Mouse (Mus musculus) mouse trophoblast stem cell (cell line): ENCODE data around the gene Rasgrp4.

Source experiments
- in situ Hi-C, 2 experiments: fragments of 300-500 bp; cut with MseI, MboI; formaldehyde crosslinking; loops; 2 replicates in 1 of 2; 3 replicates in 1 of 2; pipeline ENCODE4 v1.15.1; 2025

Gene Rasgrp4

GRCm38 (mm10) chr7:29146625-29147367, 12.1 kb downstream of the Rasgrp4 start:
- in situ Hi-C loops: no loop called here

DNA sequence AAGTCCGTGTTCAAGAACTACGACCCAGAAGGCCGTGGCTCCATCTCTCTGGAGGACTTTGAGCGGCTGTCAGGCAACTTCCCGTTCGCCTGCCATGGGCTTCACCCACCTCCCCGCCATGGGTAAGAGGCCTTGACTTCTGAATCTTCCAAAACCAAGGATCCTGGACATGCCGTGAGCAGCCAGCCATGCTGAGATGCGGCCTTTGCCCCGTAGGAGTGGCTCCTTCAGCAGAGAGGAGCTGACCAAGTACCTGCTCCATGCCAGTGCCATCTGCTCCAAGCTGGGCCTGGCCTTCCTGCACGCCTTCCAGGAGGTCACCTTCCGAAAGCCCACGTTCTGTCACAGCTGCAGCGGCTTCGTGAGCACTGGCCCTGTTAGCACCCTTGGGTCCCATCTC, 14.1 kb downstream of the Rasgrp4 start:
- in situ Hi-C loops: no loop called here

DNA sequence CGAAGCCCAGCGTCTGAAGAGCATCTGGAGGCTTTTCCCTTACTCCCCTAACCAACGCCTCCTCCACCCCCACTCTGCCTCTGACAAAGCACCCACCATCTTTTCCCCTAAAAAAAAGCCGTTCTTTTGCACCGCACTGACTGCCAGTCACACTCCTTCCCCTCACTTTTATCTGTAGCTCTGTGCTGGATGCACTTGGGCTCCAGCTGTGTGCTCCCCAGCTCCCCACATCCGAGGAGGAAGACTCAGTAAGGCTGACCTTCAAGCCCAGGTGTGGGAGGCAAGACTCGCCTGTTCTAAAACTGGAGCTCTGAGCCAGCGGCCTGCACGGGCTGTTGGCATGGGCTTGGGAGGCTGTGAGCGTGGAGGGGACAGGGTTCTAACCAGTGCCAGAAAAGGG, 16.8 kb downstream of the Rasgrp4 start:
- in situ Hi-C loops: no loop called here

DNA sequence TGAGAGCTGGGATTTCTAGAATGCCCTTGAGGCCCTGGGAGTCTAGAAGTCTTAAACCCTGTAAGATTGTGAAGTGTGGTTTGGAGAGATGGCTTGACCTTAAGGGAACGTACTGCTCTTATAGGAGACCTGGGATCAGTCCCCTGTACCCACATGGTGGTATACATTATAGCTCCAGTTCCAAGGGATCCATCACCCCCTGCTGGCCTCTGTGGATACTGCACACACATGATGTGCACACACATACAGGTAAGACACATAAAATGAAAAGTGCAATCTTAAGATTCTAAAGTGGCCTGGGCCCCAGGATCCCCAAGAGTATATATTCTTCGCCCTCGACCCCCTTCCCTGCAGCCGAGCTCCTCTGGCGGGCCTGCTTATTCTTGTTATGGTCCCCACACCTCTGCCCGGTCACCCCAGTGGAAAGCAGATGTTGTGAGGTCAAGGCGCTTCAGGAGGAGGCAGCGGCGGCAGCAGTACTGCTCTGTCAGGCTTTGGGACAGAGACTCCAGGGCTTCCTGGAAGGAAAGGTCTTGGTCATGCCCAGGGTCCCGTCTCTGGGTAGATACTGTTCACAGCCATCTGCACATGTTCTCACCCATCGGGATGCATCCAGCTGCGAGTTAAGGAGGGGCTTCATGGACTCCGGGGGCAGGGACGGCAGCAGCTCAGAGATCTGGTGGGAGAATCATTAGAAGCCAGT, 19.5 kb downstream of the Rasgrp4 start:
- in situ Hi-C loops: no loop called here

DNA sequence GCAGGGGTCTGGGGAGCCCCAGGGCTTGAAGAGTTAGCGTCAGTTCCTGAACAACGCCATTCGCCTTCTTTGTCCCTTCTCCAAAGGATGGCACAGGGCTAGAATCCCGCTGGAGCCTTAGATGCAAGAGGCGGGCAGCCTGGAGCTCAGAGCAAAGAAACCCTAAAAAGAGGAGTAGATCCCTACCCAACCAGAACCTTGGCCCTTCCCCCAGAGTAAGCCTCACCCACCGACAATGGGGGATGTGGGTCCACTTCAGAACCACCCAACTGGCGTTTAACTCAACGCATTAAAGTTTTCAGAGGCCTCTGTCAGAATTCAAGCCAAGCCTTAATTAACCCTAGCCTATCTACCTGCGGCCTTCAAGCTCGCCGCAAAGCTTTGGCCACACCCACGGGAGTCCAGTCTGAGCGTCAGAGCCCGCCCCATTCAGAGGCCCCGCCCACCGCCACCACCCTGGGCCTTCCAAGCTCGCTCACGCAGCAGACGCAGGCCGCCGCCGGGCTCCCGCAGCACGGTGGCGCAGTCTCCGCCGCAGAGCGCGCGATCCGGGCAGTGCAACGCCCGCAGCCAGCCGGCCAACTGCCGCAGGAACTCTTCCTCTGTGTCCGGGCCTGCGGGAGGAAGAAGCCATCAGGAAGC, 20.7 kb downstream of the Rasgrp4 start:
- in situ Hi-C loops: no loop called here

DNA sequence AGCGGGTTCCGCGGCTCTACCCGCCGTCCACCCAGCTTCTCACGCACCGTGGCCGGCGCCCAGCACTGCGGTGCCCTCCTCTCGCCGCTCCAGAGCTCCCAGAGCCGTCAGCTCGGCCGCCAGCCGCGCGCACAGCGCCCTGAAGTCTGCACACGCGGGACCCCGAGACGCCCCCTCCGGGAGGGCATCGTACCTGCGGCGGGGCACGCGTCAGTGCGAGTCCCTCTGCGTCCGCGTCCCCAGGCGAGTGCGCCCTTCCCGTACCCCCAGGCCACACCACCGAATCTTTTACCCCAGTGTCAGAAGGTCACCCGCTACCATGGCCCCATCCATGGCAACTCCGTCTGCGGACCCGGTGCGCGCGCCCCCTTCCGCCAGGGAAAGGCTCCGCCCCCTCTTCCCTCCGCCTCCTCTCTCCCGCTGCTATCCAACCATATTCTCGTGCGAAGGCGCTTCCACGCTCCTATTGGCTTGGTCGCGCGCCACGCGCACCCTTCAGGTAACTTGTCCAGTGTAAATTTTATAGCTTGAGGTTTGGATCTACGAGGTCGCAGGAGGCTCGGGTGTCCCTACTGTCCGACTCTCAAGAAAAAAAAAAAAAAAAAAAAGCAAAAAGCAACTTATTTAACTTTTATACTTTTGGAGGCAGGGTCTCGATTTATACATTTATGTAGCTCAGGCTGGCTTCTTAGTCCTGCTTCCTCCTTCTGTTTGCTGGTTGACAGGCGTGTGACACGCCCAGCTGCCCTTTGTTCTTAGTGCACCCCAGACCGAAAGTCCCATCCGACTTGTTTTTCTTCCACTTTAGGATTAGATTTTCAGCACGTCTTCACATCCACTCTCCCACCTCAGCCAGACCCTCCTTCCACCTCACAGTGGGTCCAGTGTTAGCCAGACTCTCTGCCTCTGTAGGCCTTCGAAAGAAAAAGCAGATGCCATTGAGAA, 21.5 kb downstream of the Rasgrp4 start, which contains the start of gene Fam98c:
Gene Fam98c, minus strand, starts transcription at position 397 of the 945 bp plus-strand sequence.
- in situ Hi-C loops: no loop called here

DNA sequence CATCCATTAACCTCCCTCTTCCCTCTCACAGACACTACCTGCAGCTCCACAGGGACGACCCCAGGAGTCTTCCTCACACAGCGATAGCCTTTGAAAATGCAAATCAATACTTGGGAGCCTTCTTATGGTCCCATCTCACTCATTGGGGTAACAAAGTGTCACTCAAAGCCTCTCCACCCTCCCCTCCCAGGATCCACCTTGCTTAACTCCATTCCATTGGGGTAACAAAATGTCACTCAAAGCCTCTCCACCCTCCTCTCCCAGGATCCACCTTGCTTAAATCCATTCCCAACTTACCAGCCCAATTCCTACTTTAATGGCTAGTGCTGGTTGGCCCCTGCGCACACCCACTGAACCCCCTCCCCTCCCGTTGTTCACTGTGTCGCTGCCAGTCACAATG, 23.6 kb downstream of the Rasgrp4 start:
- in situ Hi-C loops: no loop called here

GRCm38 (mm10) chr7:29162294-29162693, 27.6 kb downstream of the Rasgrp4 start:
- in situ Hi-C loops: no loop called here

DNA sequence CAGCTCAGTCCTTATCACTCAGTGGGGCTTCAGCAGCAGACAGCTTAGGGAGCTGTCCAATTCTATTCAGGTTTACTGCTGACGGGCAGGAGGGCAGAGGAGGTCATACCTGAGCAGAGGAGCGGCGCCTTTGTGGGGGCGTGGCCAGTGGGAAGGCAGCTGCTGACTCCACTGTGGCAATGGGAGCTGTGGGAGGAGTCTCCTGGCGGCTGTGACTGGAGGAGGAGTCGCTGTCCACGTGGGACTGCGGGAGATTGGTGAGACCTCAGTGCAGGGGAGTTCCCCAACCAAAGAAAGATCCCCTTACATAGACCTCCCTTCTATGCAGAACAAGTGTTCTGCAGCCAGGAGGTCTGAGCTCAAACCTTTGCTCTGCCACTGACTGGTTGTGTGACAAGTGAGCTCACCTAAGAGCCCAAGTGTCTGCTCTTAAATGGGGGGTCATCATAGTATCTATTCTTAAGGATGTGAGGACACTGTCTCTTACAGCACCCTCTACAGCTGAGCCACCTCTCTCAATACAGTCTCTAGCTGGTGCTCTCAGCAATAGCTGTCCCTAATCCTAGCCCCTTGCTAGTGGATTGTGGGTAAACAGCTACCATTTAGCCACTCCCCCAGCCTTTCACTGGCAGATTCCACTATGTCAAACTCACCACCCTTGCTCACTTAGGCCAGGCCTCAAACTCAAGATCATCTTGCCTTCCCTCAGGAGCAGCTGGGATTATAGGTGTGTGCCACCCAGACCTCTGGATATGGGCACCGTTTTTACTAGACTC, 28.3 kb downstream of the Rasgrp4 start:
- in situ Hi-C loops: no loop called here

GRCm38 (mm10) chr7:29167656-29168055, 33.0 kb downstream of the Rasgrp4 start:
- in situ Hi-C loops: no loop called here

- in situ Hi-C loops: no loop called here
These were observed 33.6 kb downstream of the Rasgrp4 start for GRCm38 (mm10) chr7:29168121-29168695.

- in situ Hi-C loops: no loop called here
These were observed 34.2 kb downstream of the Rasgrp4 start for GRCm38 (mm10) chr7:29168791-29169230.

DNA sequence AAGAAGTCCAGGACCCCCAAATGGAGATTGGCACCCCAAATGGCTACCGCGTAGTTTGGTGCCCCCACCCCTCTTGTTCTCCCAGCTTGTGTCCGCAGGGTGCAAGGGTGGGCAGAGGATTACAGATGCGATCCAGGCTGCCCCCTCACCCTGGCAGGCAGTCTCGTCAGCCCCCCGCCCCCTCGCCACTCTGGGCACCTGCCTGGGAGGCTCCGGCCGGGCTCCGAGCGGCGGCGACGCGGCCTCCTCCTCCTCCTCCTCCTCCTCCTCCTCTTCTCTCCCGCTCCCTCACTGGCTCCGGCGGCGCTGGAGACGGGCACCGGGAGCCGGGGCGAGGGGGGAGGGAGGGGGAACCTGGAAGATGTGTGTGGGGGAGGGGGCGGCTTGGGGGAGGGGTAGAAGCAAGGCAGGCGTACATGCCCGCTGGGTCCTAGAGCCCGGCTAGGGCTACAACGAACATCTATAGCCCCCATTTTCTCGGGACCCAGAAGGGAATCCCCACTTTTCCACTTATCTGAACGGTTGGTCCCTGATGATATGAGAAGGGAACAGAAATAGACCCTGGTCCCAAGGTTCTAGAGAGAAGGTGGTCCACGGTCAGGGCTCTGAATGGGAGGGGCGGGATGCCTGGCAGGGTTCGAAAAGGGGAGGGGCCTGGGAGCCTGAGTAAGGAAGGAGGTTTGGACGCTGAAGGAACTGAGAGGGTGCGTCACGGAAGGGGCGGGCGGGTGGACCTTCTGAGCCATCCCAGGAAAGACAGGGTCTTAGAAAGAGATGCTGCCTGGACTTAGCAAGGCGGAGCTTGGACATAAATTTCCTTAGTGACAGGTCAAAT, 34.8 kb downstream of the Rasgrp4 start:
- in situ Hi-C loops: no loop called here

DNA sequence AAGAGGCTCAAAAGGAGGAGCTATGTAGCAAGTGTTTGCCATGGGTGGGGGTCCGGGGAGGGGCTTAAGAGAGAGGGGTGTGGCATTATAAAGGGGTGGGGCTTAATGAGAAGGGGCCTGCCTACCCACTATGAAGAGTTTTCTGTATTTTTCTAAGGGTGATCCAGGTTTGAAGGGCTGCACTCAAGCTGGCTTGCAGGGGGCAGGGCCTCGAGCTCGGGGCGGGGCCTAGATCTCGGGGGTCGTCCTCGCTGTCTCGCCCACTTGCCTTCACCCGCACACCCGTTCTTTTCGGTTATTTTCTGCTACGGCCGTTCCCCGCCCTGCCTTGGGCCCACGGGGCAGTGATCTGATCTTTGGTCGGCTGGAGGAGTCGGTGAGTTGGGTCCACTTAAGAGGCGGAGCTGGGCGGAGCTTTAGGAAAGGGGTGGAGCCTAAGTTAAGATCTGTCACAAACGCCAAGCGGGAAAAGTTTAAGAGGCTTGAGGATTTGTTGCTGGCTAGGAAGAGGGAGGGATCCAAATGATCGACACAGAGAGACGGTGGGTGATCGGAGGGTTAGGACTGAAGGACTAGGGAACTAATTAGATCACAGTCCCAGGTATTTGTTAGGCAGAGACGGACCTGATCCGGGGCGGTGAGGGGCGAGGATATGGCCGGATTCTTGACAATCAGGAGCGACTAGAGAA, 35.6 kb downstream of the Rasgrp4 start, which contains the start of the genes Ggn and Spred3:
Gene Ggn, plus strand, starts transcription at position 145 of the 689 bp plus-strand sequence.
Gene Spred3, minus strand, starts transcription at position 346 of the 689 bp plus-strand sequence.
- in situ Hi-C loops: no loop called here

- in situ Hi-C loops: no loop called here
These were observed 36.3 kb downstream of the Rasgrp4 start for GRCm38 (mm10) chr7:29170755-29171561.

DNA sequence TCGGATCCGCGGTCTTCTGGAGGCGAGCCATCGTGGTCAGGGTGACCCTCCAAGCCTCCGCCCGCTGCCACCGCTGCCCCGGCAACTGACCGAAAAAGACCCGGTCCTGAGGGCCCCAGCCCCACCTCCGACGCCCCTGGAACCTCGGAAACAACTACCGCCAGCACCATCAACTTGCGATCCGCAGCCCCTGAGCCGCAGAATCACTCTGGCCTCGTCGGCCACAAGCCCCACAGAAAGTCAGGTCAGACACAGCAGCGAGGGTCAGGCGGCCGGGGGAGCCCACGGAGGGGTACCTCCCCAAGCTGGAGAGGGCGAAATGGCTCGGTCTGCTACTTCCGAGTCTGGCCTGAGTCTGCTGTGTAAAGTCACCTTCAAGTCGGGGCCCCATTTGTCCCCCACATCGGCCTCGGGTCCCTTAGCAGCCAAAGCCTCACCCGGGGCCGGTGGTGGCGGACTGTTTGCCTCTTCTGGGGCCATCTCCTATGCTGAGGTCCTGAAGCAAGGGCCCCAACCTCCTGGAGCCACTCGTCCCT, 37.0 kb downstream of the Rasgrp4 start:
- in situ Hi-C loops: no loop called here

- in situ Hi-C loops: no loop called here
These were observed 37.9 kb downstream of the Rasgrp4 start for GRCm38 (mm10) chr7:29172390-29173016.
